Mouse (Mus musculus) MEL (cell line): ENCODE data around the gene Ddx46.

Experiments
- BHLHE40 ChIP-seq: IDR thresholded peaks from 2 replicates; pipeline ENCODE4 v1.6.1; 2012; ENCODE audit warnings: low read depth, mild to moderate bottlenecking, inconsistent platforms, low read length, improper control_type of control experiment, borderline replicate concordance
- CHD2 ChIP-seq: IDR thresholded peaks from 2 replicates; pipeline ENCODE4 v1.6.1; 2011; ENCODE audit warnings: low read length, improper control_type of control experiment
- CTCF ChIP-seq, 3 experiments: IDR thresholded peaks in 2 of 3; conservative IDR thresholded peaks in 1 of 3; 2 replicates each; pipeline ENCODE4 v1.5.1; 2011 to 2012; ENCODE audit warnings: low read length in 3 of 3, low read depth in 2 of 3, mild to moderate bottlenecking in 2 of 3, improper control_type of control experiment in 1 of 3, inconsistent platforms in 1 of 3, mixed read lengths in 1 of 3, moderate library complexity in 1 of 3; ENCODE audit not compliant: control insufficient read depth in 1 of 3, insufficient read depth in 1 of 3, poor library complexity in 1 of 3, severe bottlenecking in 1 of 3
- E2F4 ChIP-seq: IDR thresholded peaks from 2 replicates; pipeline ENCODE4 v1.6.1; 2011; ENCODE audit warnings: low read depth, low read length, improper control_type of control experiment, borderline replicate concordance
- EP300 ChIP-seq, 2 experiments: IDR thresholded peaks; 2 replicates each; pipeline ENCODE4 v1.6.1; 2011; ENCODE audit warnings: improper control_type of control experiment in 2 of 2, low read length in 2 of 2, low read depth in 1 of 2, mild to moderate bottlenecking in 1 of 2
- GATA1 ChIP-seq: IDR thresholded peaks from 2 replicates; pipeline ENCODE4 v1.6.1; 2011; ENCODE audit warnings: low read depth, low read length, improper control_type of control experiment
- HCFC1 ChIP-seq: IDR thresholded peaks from 2 replicates; pipeline ENCODE4 v1.6.1; 2012; ENCODE audit warnings: low read depth, mild to moderate bottlenecking, inconsistent platforms, low read length, improper control_type of control experiment, moderate library complexity
- JUND ChIP-seq: IDR thresholded peaks from 2 replicates; pipeline ENCODE4 v1.6.1; 2011; ENCODE audit warnings: low read depth, mild to moderate bottlenecking, improper control_type of control experiment, low read length
- KAT2A ChIP-seq: conservative IDR thresholded peaks from 2 replicates; pipeline ENCODE4 v1.6.1; 2012; ENCODE audit warnings: low read depth, low read length, improper control_type of control experiment, inconsistent platforms
- MEF2A ChIP-seq: IDR thresholded peaks from 2 replicates; pipeline ENCODE4 v1.6.1; 2014; ENCODE audit warnings: low read depth, mild to moderate bottlenecking, inconsistent platforms, low read length, improper control_type of control experiment; ENCODE audit not compliant: poor library complexity, insufficient replicate concordance, severe bottlenecking; ENCODE audit errors: extremely low read depth
- POLR2A ChIP-seq, 2 experiments: IDR thresholded peaks; 2 replicates each; pipeline ENCODE4 v1.6.1; 2011 to 2012; ENCODE audit warnings: low read length in 2 of 2, mild to moderate bottlenecking in 2 of 2, control low read depth in 1 of 2, improper control_type of control experiment in 1 of 2, low read depth in 1 of 2, moderate library complexity in 1 of 2; ENCODE audit not compliant: control insufficient read depth in 1 of 2, insufficient read depth in 1 of 2, poor library complexity in 1 of 2
- TAL1 ChIP-seq: IDR thresholded peaks from 2 replicates; pipeline ENCODE4 v1.6.1; 2012; ENCODE audit warnings: mild to moderate bottlenecking, inconsistent platforms, low read length, moderate library complexity, mixed read lengths
- ZNF384 ChIP-seq: IDR thresholded peaks from 2 replicates; pipeline ENCODE4 v1.6.1; 2012; ENCODE audit warnings: low read depth, mild to moderate bottlenecking, inconsistent platforms, low read length, improper control_type of control experiment

DNA sequence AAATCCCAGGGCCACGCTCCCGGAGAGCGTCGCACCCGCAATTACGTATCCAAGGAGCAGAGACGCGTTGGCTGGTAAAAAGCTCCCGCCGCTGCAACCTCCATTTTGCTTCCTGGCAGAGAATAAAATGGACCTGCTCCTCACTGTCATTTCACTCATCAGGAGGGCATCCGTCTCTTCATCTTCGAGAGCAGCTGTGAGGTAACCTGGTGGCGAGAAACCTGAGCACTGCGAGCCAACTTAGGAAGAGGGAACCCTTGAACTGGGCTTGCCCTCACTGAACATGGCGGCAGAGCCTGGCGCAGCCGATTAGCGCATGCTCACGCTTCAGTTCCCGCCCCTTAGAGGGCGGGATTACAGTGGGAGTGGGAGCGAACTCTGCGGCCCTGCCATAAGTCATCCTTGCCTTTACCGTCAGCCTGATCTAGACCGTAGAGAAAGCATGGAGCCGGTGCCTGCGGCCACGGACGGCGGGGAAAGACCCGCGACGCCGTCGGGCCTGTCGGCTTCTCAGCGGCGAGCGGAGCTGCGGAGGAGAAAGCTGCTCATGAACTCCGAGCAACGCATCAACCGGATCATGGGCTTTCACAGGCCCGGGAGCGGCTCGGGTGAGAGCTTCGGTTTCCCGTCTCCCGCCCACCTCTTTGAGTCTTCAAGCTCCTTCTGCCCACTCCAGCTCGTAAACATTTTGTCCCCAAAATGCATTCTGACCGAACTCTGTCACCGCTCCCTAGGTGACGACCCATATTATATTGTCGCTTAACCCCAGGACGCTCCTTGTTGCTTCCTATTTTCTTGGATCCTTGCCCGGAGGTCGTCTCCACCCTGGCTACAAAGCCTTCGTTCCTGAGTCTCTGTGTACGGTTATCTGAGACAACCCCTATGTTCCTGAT, 11.9 kb upstream of the Ddx46 start, which contains the start of gene Caml:
- TF ChIP-seq GATA1 (no peak), CTCF (IDR thresholded peaks at IDR 0.05 in 2 of 3, conservative IDR thresholded peaks at IDR 0.05 in 1 of 3; ENCODE audit: control insufficient read depth in 1 of 3, insufficient read depth in 1 of 3, low read depth in 2 of 3, low read length in 3 of 3, poor library complexity in 1 of 3, severe bottlenecking in 1 of 3) (no peak), E2F4 (no peak), TAL1 (no peak), ZNF384 (no peak), MEF2A (no peak), JUND (no peak), KAT2A (peak; percentile 83), EP300 (IDR thresholded peaks at IDR 0.05; ENCODE audit: low read depth in 1 of 2, low read length in 2 of 2) (no peak), POLR2A (IDR thresholded peaks at IDR 0.05; ENCODE audit: control insufficient read depth in 1 of 2, insufficient read depth in 1 of 2, low read depth in 1 of 2, low read length in 2 of 2, poor library complexity in 1 of 2) (peak; percentile 76 to 88), HCFC1 (peak; percentile 92), BHLHE40 (no peak), CHD2 (no peak)
